In the genomic region with DNA sequence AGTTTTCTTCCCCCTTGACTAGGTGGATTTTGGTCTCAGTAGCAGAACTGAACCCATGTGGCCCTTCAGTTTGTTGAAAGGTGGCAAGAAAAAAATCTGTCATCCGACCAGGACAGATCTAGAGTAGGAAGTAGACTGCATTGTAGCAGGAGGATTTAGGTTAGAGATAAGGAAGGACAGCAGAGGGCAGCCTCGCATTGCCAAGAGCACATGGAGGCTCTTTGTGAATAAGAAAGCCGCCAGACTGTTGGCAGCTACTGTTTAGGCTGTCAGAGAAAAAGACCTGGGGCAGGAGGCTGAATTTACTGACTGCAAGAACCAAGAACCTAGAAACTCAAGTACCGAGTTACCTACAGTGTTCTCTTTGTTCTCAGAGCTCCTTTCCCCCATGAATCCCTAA, we compare ENCODE assay signal across 8 mouse cellular contexts. TPM values are rescaled to one million over a fixed set of nuclear protein-coding genes. Genes with fewer than 3 reads are reported as not detected.
DNase-seq lines count a peak whose midpoint lies in the region; ATAC-seq and TF ChIP-seq lines count a peak whose summit lies in the region.

No protein-coding gene starts in this region.

- no peak overlapping the region for H3K4me2 ChIP-seq in heart, embryonic 14.5 days (ENCODE audit: low read length)

- TF ChIP-seq EP300 in MEL (IDR thresholded peaks at IDR 0.05; ENCODE audit: low read depth in 1 of 2, low read length in 2 of 2), result no peak

- 7% methylated on average over 4 of the region's 4 CpGs for WGBS in heart, embryonic 14.5 days
- 17% methylated on average over 4 of the region's 4 CpGs for WGBS in embryonic facial prominence, embryonic 10.5 days

- peaks cover 3 to 16% of the 10 kb centered on the region in 2 experiments for H3K4me1 ChIP-seq in heart, embryonic 14.5 days (ENCODE audit: control insufficient read depth in 2 of 2, insufficient read depth in 2 of 2, low read length in 2 of 2)
- H3K4me1 ChIP-seq in MEL (ENCODE audit: control insufficient read depth in 1 of 2, insufficient read depth in 2 of 2, low read length in 2 of 2), result peaks cover 4 to 6% of the 10 kb centered on the region in 2 experiments; a peak in 2 of 4 replicates
- H3K4me1 ChIP-seq in embryonic facial prominence, embryonic 10.5 days, result peaks cover 13% of the 10 kb centered on the region; the same call in 1 of the 2 replicates

- TF ChIP-seq CTCF in MEL (IDR thresholded peaks at IDR 0.05 in 2 of 3, conservative IDR thresholded peaks at IDR 0.05 in 1 of 3; ENCODE audit: control insufficient read depth in 1 of 3, insufficient read depth in 1 of 3, low read depth in 2 of 3, low read length in 3 of 3, poor library complexity in 1 of 3, severe bottlenecking in 1 of 3), result peak in 2 of 3 experiments; percentile 44 to 58; a peak in 3 of 6 replicates

- peaks cover 79% of the 10 kb centered on the region for H3K36me3 ChIP-seq in heart, embryonic 14.5 days (ENCODE audit: control insufficient read depth, insufficient read depth, low read length)
- H3K36me3 ChIP-seq in MEL (ENCODE audit: control insufficient read depth in 1 of 2, insufficient read depth in 2 of 2, low read length in 2 of 2), result peaks cover 0 to 7% of the 10 kb centered on the region in 2 experiments; a peak in 2 of 4 replicates
- H3K36me3 ChIP-seq in embryonic facial prominence, embryonic 10.5 days (replicated peaks), result peaks cover 51% of the 10 kb centered on the region

- H3K4me3 ChIP-seq in heart, embryonic 14.5 days (ENCODE audit: control insufficient read depth in 1 of 2, insufficient read depth in 1 of 2, low read depth in 1 of 2, low read length in 2 of 2), result no peak overlapping the region
- no peak overlapping the region for H3K4me3 ChIP-seq in MEL (ENCODE audit: control insufficient read depth in 1 of 2, insufficient read depth in 1 of 2, low read depth in 2 of 2, low read length in 2 of 2)
- no peak overlapping the region for H3K4me3 ChIP-seq in embryonic facial prominence, embryonic 10.5 days

- no peak for TF ChIP-seq POLR2A in MEL (IDR thresholded peaks at IDR 0.05; ENCODE audit: control insufficient read depth in 1 of 2, insufficient read depth in 1 of 2, low read depth in 1 of 2, low read length in 2 of 2, poor library complexity in 1 of 2)

- no peak for ATAC-seq in heart, embryonic 14.5 days (ENCODE audit: insufficient number of reproducible peaks, insufficient read depth, low FRiP score, low read depth)

- no peak for DNase-seq in heart, adult 8-10 months (ENCODE audit: low spot score)
- DNase-seq in MEL (ENCODE audit: low read depth, low spot score), result peak; percentile 70
- peak; percentile 42 for DNase-seq in embryonic facial prominence, embryonic 10.5 days (ENCODE audit: low spot score)
- DNase-seq in mesoderm, embryonic 11.5 days (ENCODE audit: low read depth, low spot score), result peak; percentile 27
- DNase-seq in gastrocnemius, postnatal 10 days, result no peak
- DNase-seq in urinary bladder, postnatal 14 days (ENCODE audit: low spot score), result no peak
- no peak for DNase-seq in kidney, postnatal 14 days

- H3K79me2 ChIP-seq in MEL (ENCODE audit: control insufficient read depth, insufficient read depth, low read length, poor library complexity), result no peaks in the 10 kb centered on the region

- TF ChIP-seq RAD21 in MEL (IDR thresholded peaks at IDR 0.05; ENCODE audit: low read depth, low read length), result peak; percentile 51

- H3K9me3 ChIP-seq in heart, embryonic 14.5 days (ENCODE audit: control insufficient read depth, low read length), result no peaks in the 10 kb centered on the region
- H3K9me3 ChIP-seq in MEL (replicated peaks; ENCODE audit: insufficient read depth, low read length), result no peaks in the 10 kb centered on the region
- no peaks in the 10 kb centered on the region for H3K9me3 ChIP-seq in embryonic facial prominence, embryonic 10.5 days

- H3K27me3 ChIP-seq in heart, embryonic 14.5 days (ENCODE audit: control insufficient read depth, insufficient read depth, low read length), result no peaks in the 10 kb centered on the region
- no peaks in the 10 kb centered on the region for H3K27me3 ChIP-seq in MEL (ENCODE audit: control insufficient read depth in 1 of 2, insufficient read depth in 2 of 2, low read length in 2 of 2)
- no peaks in the 10 kb centered on the region for H3K27me3 ChIP-seq in embryonic facial prominence, embryonic 10.5 days (replicated peaks; ENCODE audit: low read depth, poor library complexity, severe bottlenecking)

- peak overlapping the region in 1 of 2 experiments; percentile 10; a peak in 1 of 4 replicates for H3K27ac ChIP-seq in heart, embryonic 14.5 days (replicated peaks in 1 of 2; ENCODE audit: control insufficient read depth in 1 of 2, insufficient read depth in 1 of 2, low read depth in 2 of 2, low read length in 2 of 2)
- H3K27ac ChIP-seq in MEL (ENCODE audit: control insufficient read depth, low read depth, low read length), result no peak overlapping the region
- no peak overlapping the region for H3K27ac ChIP-seq in embryonic facial prominence, embryonic 10.5 days (replicated peaks)

- H3K9ac ChIP-seq in heart, embryonic 14.5 days (ENCODE audit: low read length), result 0 out of 2 replicates have a peak overlapping the region, but pooled peaks have one; percentile 1
- H3K9ac ChIP-seq in MEL (ENCODE audit: control insufficient read depth, low read depth, low read length, poor library complexity, severe bottlenecking), result peak overlapping the region; percentile 40

TF ChIP-seq in MEL, 35 proteins besides CTCF, POLR2A, EP300 and RAD21:
- TF ChIP-seq NRF1 (IDR thresholded peaks at IDR 0.05; ENCODE audit: insufficient read depth, low read depth, low read length, poor library complexity, severe bottlenecking) (no peak), MAZ (IDR thresholded peaks at IDR 0.05; ENCODE audit: low read depth, low read length) (no peak), CHD1 (IDR thresholded peaks at IDR 0.05; ENCODE audit: low read depth, low read length) (no peak), MYB (IDR thresholded peaks at IDR 0.05; ENCODE audit: low read depth, low read length) (no peak), UBTF (IDR thresholded peaks at IDR 0.05; ENCODE audit: borderline replicate concordance, insufficient read depth, low read depth, low read length) (no peak), ETS1 (IDR thresholded peaks at IDR 0.05; ENCODE audit: low read depth, low read length) (no peak), MEF2A (IDR thresholded peaks at IDR 0.05; ENCODE audit: extremely low read depth, insufficient replicate concordance, low read depth, low read length, poor library complexity, severe bottlenecking) (no peak), ZNF384 (IDR thresholded peaks at IDR 0.05; ENCODE audit: low read depth, low read length) (no peak; the same call in 1 of the 2 replicates), GABPA (IDR thresholded peaks at IDR 0.05; ENCODE audit: low read depth, low read length) (no peak), ZKSCAN1 (IDR thresholded peaks at IDR 0.05; ENCODE audit: low read depth, low read length) (no peak), NELFE (IDR thresholded peaks at IDR 0.05; ENCODE audit: low read depth, low read length) (no peak), MAX (IDR thresholded peaks at IDR 0.05; ENCODE audit: low read length) (peak; percentile 88), USF2 (IDR thresholded peaks at IDR 0.05; ENCODE audit: borderline replicate concordance in 1 of 2, insufficient read depth in 1 of 2, low read depth in 1 of 2, low read length in 2 of 2) (no peak), MXI1 (IDR thresholded peaks at IDR 0.05; ENCODE audit: low read depth, low read length) (peak; percentile 36), GATA1 (IDR thresholded peaks at IDR 0.05; ENCODE audit: low read depth, low read length) (peak; percentile 51), TBP (IDR thresholded peaks at IDR 0.05; ENCODE audit: low read depth, low read length) (no peak), POLR2AphosphoS2 (IDR thresholded peaks at IDR 0.05; ENCODE audit: low read length) (no peak), JUND (IDR thresholded peaks at IDR 0.05; ENCODE audit: low read depth, low read length) (no peak), TAL1 (IDR thresholded peaks at IDR 0.05; ENCODE audit: low read length) (no peak), HCFC1 (IDR thresholded peaks at IDR 0.05; ENCODE audit: low read depth, low read length) (no peak), SMC3 (IDR thresholded peaks at IDR 0.05; ENCODE audit: low read depth, low read length) (peak; percentile 45), MYC (IDR thresholded peaks at IDR 0.05; ENCODE audit: low read depth, low read length) (peak; percentile 78), BHLHE40 (IDR thresholded peaks at IDR 0.05; ENCODE audit: borderline replicate concordance, low read depth, low read length) (no peak), TCF12 (IDR thresholded peaks at IDR 0.05; ENCODE audit: low read depth, low read length) (no peak), RCOR1 (IDR thresholded peaks at IDR 0.05; ENCODE audit: low read depth, low read length) (no peak), CHD2 (IDR thresholded peaks at IDR 0.05; ENCODE audit: low read length) (no peak), ZC3H11A (IDR thresholded peaks at IDR 0.05; ENCODE audit: low read depth, low read length) (no peak), ELF1 (IDR thresholded peaks at IDR 0.05; ENCODE audit: low read depth, low read length) (peak; percentile 50; the same call in 1 of the 2 replicates), E2F4 (IDR thresholded peaks at IDR 0.05; ENCODE audit: borderline replicate concordance, low read depth, low read length) (no peak), ZMIZ1 (IDR thresholded peaks at IDR 0.05; ENCODE audit: low read depth, low read length) (no peak), SIN3A (IDR thresholded peaks at IDR 0.05; ENCODE audit: low read length) (no peak), KAT2A (conservative IDR thresholded peaks at IDR 0.05; ENCODE audit: low read depth, low read length) (no peak), POLR2AphosphoS5 (IDR thresholded peaks at IDR 0.05; ENCODE audit: borderline replicate concordance, low read depth, low read length) (no peak), MAFK (IDR thresholded peaks at IDR 0.05; ENCODE audit: borderline replicate concordance, low read depth, low read length) (no peak), USF1 (IDR thresholded peaks at IDR 0.05; ENCODE audit: low read depth, low read length) (no peak)

RNA-seq across cellular contexts. Expression of a gene that starts 47.0 kb away (rescaled TPM):
- 0.27 and 0.40 TPM in 2 replicates for polyA plus RNA-seq in heart, embryonic 14.5 days (2014; fragmentation: Nextera tagmentation; extraction: Ambion mirVana)
- total RNA-seq in heart, adult 8-10 months (2022), result 1 to 10 TPM in 2 of 4 experiments, under 1 TPM in 2; 0.57 to 1.3 (median 0.98) TPM
- 20.8 and 21.0 TPM in 2 replicates for total RNA-seq in MEL (2012; rRNA removed)
- 10 to 100 TPM in 1 of 2 experiments, not detected in 1; 22.7 TPM for polyA plus RNA-seq in MEL (2012; ENCODE audit: insufficient read depth in 1 of 2, insufficient read length in 2 of 2, low read depth in 1 of 2, low replicate concordance in 2 of 2, missing spikeins in 1 of 2)
- polyA plus RNA-seq in embryonic facial prominence, embryonic 10.5 days (2016; fragmentation: Nextera tagmentation; extraction: Ambion mirVana), result 1.3 and 1.4 TPM in 2 replicates
- 1 to 10 TPM; 1.3 to 2.3 TPM for total RNA-seq in gastrocnemius, postnatal 10 days (2021)

Comparison
In these comparisons a context has a peak if more than half of its experiments do, and no peak if none do; other contexts are left out.
1. DNase-seq: peak in MEL (single experiment), embryonic facial prominence, embryonic 10.5 days (single experiment) and mesoderm, embryonic 11.5 days (single experiment); none in heart, adult 8-10 months (single experiment), gastrocnemius, postnatal 10 days (single experiment), urinary bladder, postnatal 14 days (single experiment) and kidney, postnatal 14 days (single experiment).